Mouse (Mus musculus): ENCODE results near the gene Erp29. TPM values are rescaled to one million over a fixed set of nuclear protein-coding genes. Genes with fewer than 3 reads are reported as not detected.

The Erp29 gene
- polyA plus RNA-seq, 1 experiment from 2014 or later = 146 TPM

DNA sequence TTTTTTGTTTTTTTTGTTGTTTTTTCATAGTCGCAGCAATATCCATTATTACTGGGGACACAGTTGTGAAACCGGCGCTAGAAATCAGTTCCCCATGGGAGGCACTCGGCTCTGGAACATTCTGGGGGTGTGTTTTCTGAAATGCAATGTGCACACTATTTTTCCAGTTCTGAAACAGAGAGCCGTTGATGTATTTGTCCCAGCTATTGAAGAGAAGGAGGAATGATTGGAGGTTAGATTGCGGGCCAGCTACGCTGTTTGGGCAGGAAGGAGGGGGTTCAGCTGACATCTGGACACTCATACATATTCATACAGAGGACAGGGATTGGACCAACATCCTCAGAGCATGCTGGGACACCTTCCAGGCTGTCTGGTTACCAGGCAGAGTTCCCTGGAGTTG, 63.2 kb downstream of the Erp29 start:
- H3K27ac ChIP-seq (ENCODE audit: low read depth, low read length) = no peak overlapping the region
- H3K4me1 ChIP-seq (ENCODE audit: control insufficient read depth, insufficient read depth, low read length) = peaks cover 4% of the 10 kb centered on the region; the same call in 1 of the 2 replicates
- ATAC-seq (ENCODE audit: low read depth) = no peak
- H3K27me3 ChIP-seq (ENCODE audit: control insufficient read depth, insufficient read depth, low read length) = no peaks in the 10 kb centered on the region
- H3K4me3 ChIP-seq (ENCODE audit: low read depth, low read length) = no peak overlapping the region
- WGBS = 44% methylated on average over 7 of the region's 7 CpGs
- no peaks in the 10 kb centered on the region for H3K36me3 ChIP-seq (ENCODE audit: control insufficient read depth, insufficient read depth, low read length)
- H3K4me2 ChIP-seq (ENCODE audit: low read depth, low read length) = no peak overlapping the region
- H3K9ac ChIP-seq (replicated peaks; ENCODE audit: low read depth, low read length) = 0 out of 2 replicates have a peak overlapping the region, but pooled peaks have one; percentile 25
- no peaks in the 10 kb centered on the region for H3K9me3 ChIP-seq (ENCODE audit: control insufficient read depth, low read length)

- peaks cover 10% of the 10 kb centered on the region; the same call in 1 of the 2 replicates for H3K4me1 ChIP-seq (ENCODE audit: control insufficient read depth, insufficient read depth, low read length)
- no peak overlapping the region for H3K27ac ChIP-seq (ENCODE audit: low read depth, low read length)
- H3K27me3 ChIP-seq (ENCODE audit: control insufficient read depth, insufficient read depth, low read length) = no peaks in the 10 kb centered on the region
- H3K4me3 ChIP-seq (ENCODE audit: low read depth, low read length) = no peak overlapping the region
- 75% methylated on average over 4 of the region's 4 CpGs for WGBS
- peaks cover 1% of the 10 kb centered on the region; the same call in 1 of the 2 replicates for H3K36me3 ChIP-seq (ENCODE audit: control insufficient read depth, insufficient read depth, low read length)
- no peak overlapping the region for H3K4me2 ChIP-seq (ENCODE audit: low read depth, low read length)
- ATAC-seq (ENCODE audit: low read depth) = no peak
- H3K9ac ChIP-seq (replicated peaks; ENCODE audit: low read depth, low read length) = no peak overlapping the region
- H3K9me3 ChIP-seq (ENCODE audit: control insufficient read depth, low read length) = no peaks in the 10 kb centered on the region
Observed at GRCm38 (mm10) chr5:121387126-121387525, 65.2 kb downstream of the Erp29 start.

DNA sequence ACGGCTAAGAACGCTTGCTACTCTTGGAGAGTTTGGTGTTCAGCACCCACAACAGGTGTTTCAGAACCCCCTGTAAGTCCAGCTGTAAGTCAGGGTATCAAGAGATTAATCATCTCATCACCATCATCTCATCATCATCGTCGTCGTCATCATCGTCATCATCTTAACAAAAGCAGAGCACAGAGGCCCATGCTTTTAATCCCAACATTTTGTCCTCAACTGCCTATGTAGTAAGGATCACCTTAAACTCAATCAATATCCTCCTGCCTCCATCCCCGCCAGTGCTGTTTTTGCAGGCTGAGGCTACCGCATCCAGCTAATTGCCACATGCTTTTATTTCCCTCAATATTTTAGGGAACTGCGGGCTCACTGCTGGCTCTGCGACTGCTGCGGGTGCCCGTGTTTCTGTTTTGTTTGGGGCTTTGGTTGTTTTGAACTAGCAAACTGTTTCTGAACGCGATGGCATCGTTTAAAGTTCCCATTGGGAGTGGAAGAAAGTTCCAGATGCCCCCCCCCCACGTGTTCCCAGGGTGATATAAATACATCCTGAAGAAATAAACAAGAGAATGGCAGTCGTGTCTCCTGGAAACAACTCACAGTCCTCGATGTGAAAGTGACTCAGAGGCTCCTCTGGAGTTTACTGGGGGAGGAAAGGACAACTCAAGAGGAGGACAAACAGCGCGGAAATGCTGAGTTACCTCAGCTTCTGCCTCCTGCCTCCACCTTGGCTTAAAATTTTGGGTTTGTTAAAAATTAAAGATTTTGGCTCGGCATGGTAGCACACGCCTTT, 66.0 kb downstream of the Erp29 start:
- no peak for ATAC-seq (ENCODE audit: low read depth)
- H3K9me3 ChIP-seq (ENCODE audit: control insufficient read depth, low read length) = no peaks in the 10 kb centered on the region
- peaks cover 10% of the 10 kb centered on the region; the same call in 1 of the 2 replicates for H3K4me1 ChIP-seq (ENCODE audit: control insufficient read depth, insufficient read depth, low read length)
- peak overlapping the region; percentile 68; the same call in 1 of the 2 replicates for H3K9ac ChIP-seq (replicated peaks; ENCODE audit: low read depth, low read length)
- peak overlapping the region; percentile 66 for H3K4me2 ChIP-seq (ENCODE audit: low read depth, low read length)
- H3K4me3 ChIP-seq (ENCODE audit: low read depth, low read length) = peak overlapping the region; percentile 55
- 0 out of 2 replicates have a peak overlapping the region, but pooled peaks have one; percentile 5 for H3K27ac ChIP-seq (ENCODE audit: low read depth, low read length)
- no peaks in the 10 kb centered on the region for H3K27me3 ChIP-seq (ENCODE audit: control insufficient read depth, insufficient read depth, low read length)
- 35% methylated on average over 22 of the region's 22 CpGs for WGBS
- H3K36me3 ChIP-seq (ENCODE audit: control insufficient read depth, insufficient read depth, low read length) = peaks cover 7% of the 10 kb centered on the region; the same call in 1 of the 2 replicates

DNA sequence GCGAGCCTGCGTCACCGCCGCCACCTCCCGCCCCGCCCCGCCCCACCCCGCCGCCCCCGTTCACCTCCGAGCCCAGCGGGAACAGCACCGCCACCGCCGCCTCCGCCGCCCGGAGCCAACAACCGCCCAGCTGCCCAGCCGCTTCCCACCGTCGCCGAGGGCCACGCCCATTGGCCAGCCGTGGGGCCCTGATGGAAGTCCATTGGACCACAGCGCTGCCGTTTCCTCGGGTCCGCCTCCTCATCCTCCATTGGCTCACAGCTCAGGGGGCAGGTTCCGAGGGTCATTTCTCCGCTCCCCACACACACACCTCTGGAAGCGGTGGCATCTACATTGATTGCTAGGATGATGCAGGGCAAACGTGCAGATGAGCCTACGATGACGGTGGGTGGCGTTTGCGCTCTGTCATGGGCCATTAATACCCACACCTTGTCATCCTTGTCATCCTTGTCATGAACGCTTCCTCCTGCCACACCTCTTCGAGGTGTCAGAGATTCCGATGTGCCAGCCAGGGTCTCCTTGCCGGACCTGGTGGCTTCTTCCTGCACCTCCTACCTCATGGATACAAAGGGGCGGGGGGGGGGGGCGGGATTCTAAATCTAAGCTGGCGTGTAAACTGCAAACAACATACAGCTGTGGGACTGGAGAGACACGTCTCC, 66.7 kb downstream of the Erp29 start, which contains the start of gene Trafd1:
Gene Trafd1 (minus strand): TSS at position 172 of the 659 bp plus-strand sequence.
- peaks cover 10% of the 10 kb centered on the region; the same call in 1 of the 2 replicates for H3K4me1 ChIP-seq (ENCODE audit: control insufficient read depth, insufficient read depth, low read length)
- H3K4me2 ChIP-seq (ENCODE audit: low read depth, low read length) = peak within 1 kb of the TSS; percentile 66
- H3K4me3 ChIP-seq (ENCODE audit: low read depth, low read length) = peak within 1 kb of the TSS; percentile 55
- peaks cover 8% of the 10 kb centered on the region for H3K36me3 ChIP-seq (ENCODE audit: control insufficient read depth, insufficient read depth, low read length)
- no peaks in the 10 kb centered on the region for H3K27me3 ChIP-seq (ENCODE audit: control insufficient read depth, insufficient read depth, low read length)
- peak within 1 kb of the TSS; percentile 85 for H3K27ac ChIP-seq (ENCODE audit: low read depth, low read length)
- no peaks in the 10 kb centered on the region for H3K9me3 ChIP-seq (ENCODE audit: control insufficient read depth, low read length)
- peak; percentile 98 for ATAC-seq (ENCODE audit: low read depth)
- under 1% methylated on average over 31 of the region's 45 CpGs for WGBS
- peak within 1 kb of the TSS; percentile 68 for H3K9ac ChIP-seq (replicated peaks; ENCODE audit: low read depth, low read length)

DNA sequence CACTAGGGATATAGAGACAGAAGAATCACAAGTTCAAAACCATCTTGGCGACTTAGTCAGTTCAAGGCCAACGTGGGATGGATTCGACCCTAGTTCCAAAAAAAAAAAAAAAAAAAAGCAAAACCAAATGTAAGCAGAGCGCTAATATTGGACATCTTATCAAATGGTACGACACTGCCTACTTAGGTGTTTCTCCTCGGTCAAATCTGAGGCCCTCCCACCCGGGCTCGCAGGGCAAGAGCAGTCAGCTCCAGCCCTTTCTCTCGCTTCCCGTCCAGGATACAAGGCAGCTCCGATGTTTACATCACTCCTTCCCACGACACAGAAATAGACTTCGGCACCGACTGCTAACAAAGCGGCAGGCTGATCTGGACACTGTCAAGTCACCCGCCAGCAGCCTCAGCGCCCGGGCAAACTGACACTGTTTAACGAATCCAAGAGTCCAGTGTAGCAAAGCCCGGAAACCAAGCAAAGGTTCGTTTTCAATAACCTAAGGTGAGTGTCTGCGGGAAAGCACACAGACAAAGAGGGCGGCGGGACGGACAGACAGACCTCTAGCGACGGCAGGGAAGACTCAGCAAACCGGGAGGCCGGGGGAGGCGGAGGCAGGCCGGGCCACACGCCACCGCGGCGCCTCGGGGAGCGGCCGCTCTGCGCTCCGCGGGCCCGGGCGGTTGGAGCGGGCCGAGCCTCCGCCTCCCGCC, 67.4 kb downstream of the Erp29 start:
- H3K4me1 ChIP-seq (ENCODE audit: control insufficient read depth, insufficient read depth, low read length) = peaks cover 10% of the 10 kb centered on the region; the same call in 1 of the 2 replicates
- peak overlapping the region; percentile 68 for H3K9ac ChIP-seq (replicated peaks; ENCODE audit: low read depth, low read length)
- no peaks in the 10 kb centered on the region for H3K9me3 ChIP-seq (ENCODE audit: control insufficient read depth, low read length)
- peak overlapping the region; percentile 55 for H3K4me3 ChIP-seq (ENCODE audit: low read depth, low read length)
- WGBS = 2% methylated on average over 40 of the region's 47 CpGs
- peak overlapping the region; percentile 85 for H3K27ac ChIP-seq (ENCODE audit: low read depth, low read length)
- H3K36me3 ChIP-seq (ENCODE audit: control insufficient read depth, insufficient read depth, low read length) = peaks cover 15% of the 10 kb centered on the region
- H3K27me3 ChIP-seq (ENCODE audit: control insufficient read depth, insufficient read depth, low read length) = no peaks in the 10 kb centered on the region
- peak overlapping the region; percentile 66 for H3K4me2 ChIP-seq (ENCODE audit: low read depth, low read length)
- ATAC-seq (ENCODE audit: low read depth) = peak; percentile 59

DNA sequence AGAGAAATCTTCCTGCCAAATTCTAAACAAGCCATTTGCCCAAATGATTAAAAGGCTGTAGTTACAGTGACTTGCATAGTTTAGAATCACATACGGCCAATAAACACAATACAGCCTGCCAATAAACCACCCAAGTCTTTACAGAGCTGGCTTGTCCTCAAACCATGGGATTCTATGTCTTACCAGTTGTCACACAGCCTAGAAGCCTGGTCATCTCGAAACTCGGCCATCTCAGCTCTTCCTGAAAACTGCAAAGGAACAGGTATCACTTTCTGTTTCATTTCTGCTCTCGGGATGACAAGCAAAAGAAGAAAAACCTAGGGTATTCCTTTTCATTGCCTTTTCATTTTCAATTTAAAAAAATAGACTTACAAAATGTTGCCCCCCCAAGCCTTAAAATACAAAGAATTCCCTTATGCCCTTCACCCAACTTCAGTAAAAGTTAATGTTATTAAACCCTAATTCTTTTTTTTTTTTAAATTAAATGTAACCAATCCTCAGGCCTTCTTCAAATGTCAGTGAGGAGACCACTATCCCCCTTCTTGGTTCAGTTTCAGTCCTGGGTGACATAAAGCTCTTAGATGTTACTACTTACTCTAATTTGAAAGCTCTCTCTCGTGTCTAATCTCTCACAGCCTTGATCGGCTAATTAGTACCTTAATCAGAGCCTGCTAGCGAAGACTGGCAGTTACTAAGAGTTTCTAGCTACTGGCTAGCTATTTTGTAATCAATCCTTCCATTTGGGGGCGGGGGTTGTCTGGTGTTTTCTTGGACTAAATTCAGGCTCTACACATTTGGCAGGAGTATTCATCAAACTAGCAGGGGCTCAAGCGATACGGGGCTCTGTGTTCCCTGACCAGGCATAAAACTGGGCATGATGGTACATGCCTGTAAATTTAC, 68.2 kb downstream of the Erp29 start:
- 41% methylated on average over 10 of the region's 10 CpGs for WGBS
- H3K27ac ChIP-seq (ENCODE audit: low read depth, low read length) = peak overlapping the region; percentile 85; the same call in 1 of the 2 replicates

GRCm38 (mm10) chr5:121380692-121381091, 71.6 kb downstream of the Erp29 start:
- Histone ChIP-seq H3K4me1 (ENCODE audit: control insufficient read depth, insufficient read depth, low read length) (peaks cover 10% of the 10 kb centered on the region; the same call in 1 of the 2 replicates), H3K27me3 (ENCODE audit: control insufficient read depth, insufficient read depth, low read length) (no peaks in the 10 kb centered on the region), H3K4me3 (ENCODE audit: low read depth, low read length) (no peak overlapping the region), H3K9ac (replicated peaks; ENCODE audit: low read depth, low read length) (no peak overlapping the region), H3K36me3 (ENCODE audit: control insufficient read depth, insufficient read depth, low read length) (peaks cover 43% of the 10 kb centered on the region), H3K9me3 (ENCODE audit: control insufficient read depth, low read length) (no peaks in the 10 kb centered on the region), H3K4me2 (ENCODE audit: low read depth, low read length) (no peak overlapping the region), H3K27ac (ENCODE audit: low read depth, low read length) (no peak overlapping the region)
- 99% methylated on average over 2 of the region's 2 CpGs for WGBS
- no peak for ATAC-seq (ENCODE audit: low read depth)

More for the DNA sequence above, 68.2 kb downstream of the Erp29 start:
- ATAC-seq (ENCODE audit: low read depth) = no peak
- H3K9ac ChIP-seq (replicated peaks; ENCODE audit: low read depth, low read length) = peak overlapping the region; percentile 68
- H3K4me2 ChIP-seq (ENCODE audit: low read depth, low read length) = peak overlapping the region; percentile 66
- peaks cover 21% of the 10 kb centered on the region for H3K36me3 ChIP-seq (ENCODE audit: control insufficient read depth, insufficient read depth, low read length)
- no peaks in the 10 kb centered on the region for H3K9me3 ChIP-seq (ENCODE audit: control insufficient read depth, low read length)
- H3K27me3 ChIP-seq (ENCODE audit: control insufficient read depth, insufficient read depth, low read length) = no peaks in the 10 kb centered on the region
- peak overlapping the region; percentile 55 for H3K4me3 ChIP-seq (ENCODE audit: low read depth, low read length)
- peaks cover 10% of the 10 kb centered on the region; the same call in 1 of the 2 replicates for H3K4me1 ChIP-seq (ENCODE audit: control insufficient read depth, insufficient read depth, low read length)

- no peak overlapping the region for H3K27ac ChIP-seq (ENCODE audit: low read depth, low read length)
- no peak overlapping the region for H3K4me3 ChIP-seq (ENCODE audit: low read depth, low read length)
- 97% methylated on average over 13 of the region's 13 CpGs for WGBS
- no peak overlapping the region for H3K9ac ChIP-seq (replicated peaks; ENCODE audit: low read depth, low read length)
- no peaks in the 10 kb centered on the region for H3K9me3 ChIP-seq (ENCODE audit: control insufficient read depth, low read length)
- peaks cover 59% of the 10 kb centered on the region for H3K36me3 ChIP-seq (ENCODE audit: control insufficient read depth, insufficient read depth, low read length)
- no peak overlapping the region for H3K4me2 ChIP-seq (ENCODE audit: low read depth, low read length)
- no peak for ATAC-seq (ENCODE audit: low read depth)
- no peaks in the 10 kb centered on the region for H3K27me3 ChIP-seq (ENCODE audit: control insufficient read depth, insufficient read depth, low read length)
- H3K4me1 ChIP-seq (ENCODE audit: control insufficient read depth, insufficient read depth, low read length) = peaks cover 4% of the 10 kb centered on the region; the same call in 1 of the 2 replicates
Observed at GRCm38 (mm10) chr5:121378678-121379256, 73.5 kb downstream of the Erp29 start.
